Mouse (Mus musculus) urinary bladder, adult 2 months (tissue): Measurements from ENCODE around the gene Nr1h2. TPM values are rescaled to one million over a fixed set of nuclear protein-coding genes. Genes with fewer than 3 reads are reported as not detected.
A peak's percentile ranks its signal among the peaks of the same experiment; 100 is the strongest.

ENCODE experiments used
- DNase-seq: peaks from one replicate; pipeline ENCODE4 v3.0.0; 2022; ENCODE audit warnings: low spot score
- polyA plus RNA-seq: library from polyadenylated mRNA; depleted of rRNA; stranded (reverse); fragments of >200 nt; gene quantifications from 2 replicates; pipeline ENCODE4 v1.2.3, GENCODE M21; 2012; rRNA removed

Gene Nr1h2
- polyA plus RNA-seq, 1 experiment = 89.0 TPM

DNA sequence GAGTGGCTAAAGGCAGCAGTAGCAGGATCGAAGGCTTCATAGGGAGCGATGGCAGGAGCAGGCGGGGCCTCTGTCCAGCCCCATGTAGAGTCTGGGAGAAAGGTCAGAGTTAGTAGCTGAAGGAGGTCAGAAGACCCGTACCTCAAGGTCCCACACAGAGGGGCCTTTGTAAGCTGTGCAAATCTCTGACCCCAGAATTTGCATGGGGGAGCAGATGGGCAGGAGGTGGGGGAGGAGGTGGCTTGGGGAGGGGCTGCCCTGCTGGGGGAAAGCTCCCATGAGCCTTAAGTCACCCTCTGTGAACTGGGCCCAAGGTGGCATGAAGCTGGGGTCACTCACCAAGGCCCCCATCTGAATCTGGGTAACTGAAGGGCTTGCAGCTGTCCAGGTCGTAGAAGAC, 24.2 kb downstream of the Nr1h2 start:
- DNase-seq = no peak

DNA sequence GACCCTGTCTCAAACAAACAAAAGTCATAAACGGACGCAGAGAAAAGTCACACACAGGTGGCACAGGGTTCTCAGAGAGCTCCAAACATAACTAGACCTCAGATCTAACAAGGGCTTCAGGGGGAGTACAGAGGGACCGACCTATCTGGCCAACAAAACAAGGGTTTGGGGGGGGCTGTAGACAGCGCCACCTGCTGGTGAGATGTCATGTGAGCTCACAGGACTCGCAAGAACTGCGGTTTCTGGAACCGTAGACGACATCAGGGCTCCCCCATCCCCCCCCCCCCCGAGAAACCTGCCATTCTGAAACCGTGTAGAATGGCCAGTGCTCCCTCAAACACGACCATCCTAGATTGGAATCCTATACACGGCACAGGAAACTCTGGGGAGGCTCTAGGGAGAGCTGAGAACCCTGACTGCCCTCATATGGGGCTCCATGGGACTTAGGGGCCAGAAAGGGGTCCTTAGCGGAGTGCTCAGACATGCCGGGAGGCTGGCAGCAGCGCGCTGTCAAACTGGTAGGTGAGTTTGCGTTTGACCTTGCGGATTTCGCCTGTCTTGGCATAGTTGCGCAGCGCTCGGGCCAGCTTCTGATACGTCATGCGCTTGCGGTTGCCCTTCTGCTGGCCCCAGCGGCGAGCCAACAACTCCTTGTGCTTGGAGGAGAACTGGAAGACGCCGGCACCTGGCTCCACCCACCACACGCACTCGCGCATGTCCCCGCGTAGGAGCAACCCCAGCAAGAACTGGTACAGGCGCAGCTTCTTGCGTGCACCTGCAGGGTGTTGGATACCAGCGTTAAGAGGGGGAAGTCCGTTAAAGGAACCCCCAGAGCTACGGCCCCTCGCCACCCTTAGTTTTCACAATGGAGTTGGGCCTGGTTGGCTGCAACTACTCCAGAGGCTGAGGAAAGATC, 26.0 kb downstream of the Nr1h2 start:
- DNase-seq = no peak

DNA sequence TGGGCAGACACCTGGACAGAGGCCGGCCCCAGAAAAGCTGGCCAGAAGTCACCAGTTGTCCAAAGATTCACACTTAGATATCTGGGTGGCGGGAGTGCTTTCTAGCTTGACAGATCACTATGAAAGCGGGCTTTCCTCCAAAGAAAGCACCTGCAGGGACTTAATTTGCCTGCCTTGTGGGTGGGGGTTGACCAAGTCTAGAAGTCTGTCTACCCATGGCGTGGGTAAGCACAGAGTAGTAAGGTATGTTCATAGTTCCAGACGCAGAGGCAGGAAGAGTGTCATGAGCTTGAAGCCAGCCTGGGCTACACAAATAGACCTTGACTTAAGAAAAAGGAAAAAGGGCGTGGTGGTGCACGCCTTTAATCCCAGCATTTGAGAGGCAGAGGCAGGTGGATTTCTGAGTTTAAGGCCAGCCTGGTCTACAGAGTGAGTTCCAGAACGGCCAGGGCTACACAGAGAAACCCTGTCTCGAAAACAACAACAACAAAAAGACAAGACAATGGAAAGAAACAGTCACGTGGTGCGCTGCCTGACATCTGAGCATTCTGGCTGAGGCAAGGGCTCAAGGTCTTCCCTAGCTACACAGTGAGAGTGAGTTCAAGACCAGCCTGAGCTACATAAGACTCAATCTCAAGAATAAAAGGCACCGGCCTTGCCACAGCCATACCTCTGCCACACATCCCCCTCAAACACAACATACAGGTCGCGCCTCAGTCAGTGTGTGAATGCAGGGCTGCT, 27.2 kb downstream of the Nr1h2 start:
- DNase-seq = no peak

DNA sequence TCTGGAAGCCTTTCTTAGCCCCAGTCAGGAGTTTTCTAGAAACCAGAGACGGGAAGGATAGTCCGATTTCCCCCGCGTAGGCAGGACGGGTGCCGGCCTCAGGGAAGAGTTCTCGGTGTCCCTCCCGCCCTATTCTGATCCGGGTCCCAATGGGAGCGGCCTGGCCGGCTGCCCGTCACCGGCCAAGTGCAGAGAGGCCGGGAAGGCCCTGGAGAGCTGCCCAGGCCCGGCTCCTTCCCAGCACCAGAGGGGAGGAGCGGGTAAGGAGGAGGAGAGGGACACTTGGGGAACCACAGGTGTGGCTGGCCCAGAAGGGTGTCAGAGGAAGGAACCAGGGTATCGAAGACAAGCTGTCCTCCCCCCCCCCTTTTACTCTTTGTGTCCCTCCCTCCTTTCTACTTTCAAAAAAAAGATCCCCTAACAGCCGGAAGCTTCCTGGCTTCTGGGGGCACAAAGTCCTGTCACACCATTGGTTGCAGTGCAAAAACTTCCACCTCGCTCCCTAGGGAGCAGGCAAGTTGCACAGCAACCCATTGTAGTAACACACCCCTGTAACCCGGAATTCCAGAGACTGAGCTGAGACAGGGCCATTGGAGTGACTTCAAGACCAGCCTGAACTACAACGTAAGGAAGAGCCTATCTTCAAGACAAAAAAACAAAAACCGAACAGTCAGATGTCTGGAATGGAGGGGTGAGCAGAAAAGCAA, 28.5 kb downstream of the Nr1h2 start:
- DNase-seq = peak; percentile 61

DNA sequence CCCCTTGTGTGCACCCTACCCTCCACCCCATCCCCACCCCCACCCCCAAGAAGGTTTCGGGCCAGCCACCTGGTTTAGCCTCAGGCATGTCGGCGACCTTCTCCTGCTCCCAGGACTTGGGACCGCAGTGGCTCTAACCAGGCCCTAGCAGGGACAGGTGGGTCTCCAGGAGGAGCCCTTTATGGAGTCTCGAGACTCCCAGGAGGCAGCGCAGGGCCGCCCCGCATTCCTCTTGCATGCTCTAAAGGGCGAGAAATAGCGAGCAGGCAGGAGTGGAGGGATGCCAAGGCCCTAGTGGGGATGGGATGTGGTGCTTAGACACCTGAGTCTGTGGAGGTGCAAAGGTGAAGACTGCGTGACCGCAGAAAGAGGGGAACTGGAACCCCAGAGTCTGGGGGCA, 29.2 kb downstream of the Nr1h2 start, which contains the start of gene Mybpc2:
Mybpc2 (minus strand) TSS at position 155 of the 400 bp plus-strand sequence.
- no peak for DNase-seq

DNA sequence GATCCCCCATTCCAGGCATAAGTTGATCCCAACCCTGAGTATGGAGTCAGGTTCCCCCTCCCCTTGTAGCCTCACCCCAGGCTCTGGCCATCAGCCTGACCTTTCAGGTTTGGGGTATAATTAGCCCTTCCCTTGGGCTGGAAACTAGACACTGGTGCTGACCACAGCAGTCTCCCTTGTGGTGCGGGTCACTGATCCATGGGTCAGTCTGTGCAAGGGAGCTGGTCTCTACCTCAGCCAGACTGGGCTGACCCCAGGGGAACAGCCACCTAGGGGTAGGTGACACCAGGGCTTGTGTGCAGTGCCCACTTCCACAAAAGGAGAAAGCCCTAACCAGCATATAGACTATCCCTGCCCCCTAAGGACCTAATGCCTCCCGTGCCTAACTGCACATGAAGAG, 30.7 kb downstream of the Nr1h2 start:
- no peak for DNase-seq

DNA sequence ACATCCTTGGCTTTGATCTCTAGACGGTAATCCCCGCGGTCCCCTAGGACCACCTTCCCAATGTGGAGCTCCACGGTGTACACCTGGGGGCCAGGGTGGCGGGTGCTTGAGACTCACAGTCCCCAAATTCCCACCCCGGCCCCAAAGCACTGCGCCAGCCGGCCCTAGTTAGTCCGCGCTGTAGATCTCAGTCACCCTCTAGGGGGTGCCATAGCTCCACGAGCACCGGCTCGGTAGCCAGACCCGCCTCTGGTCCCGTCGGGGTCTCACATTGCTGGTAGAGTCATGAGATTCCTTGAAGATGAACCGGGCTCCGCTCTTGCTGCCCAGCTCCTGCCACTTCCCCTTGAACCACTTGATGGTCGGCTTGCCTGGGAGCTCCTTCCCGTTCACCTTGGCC, 32.0 kb downstream of the Nr1h2 start:
- DNase-seq = no peak

DNA sequence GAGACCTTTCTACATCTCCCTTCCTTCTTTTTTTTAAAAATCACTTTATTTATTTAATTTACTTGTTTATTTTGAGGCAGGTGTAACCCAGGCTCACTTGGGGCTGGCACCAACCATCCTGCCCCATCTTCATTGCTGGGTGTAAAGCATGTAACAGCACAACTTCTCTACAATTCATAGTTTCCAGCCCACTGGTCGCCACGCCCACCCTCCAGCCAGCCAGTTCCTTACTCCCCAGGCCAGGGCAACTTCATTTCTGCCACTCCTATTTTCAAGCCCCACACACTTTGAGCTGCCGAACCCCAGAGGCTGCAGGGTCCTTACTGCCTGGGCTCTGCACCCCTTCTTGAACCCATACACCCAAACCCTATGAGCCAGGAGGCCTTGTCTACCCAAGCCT, 32.8 kb downstream of the Nr1h2 start:
- DNase-seq = no peak

DNA sequence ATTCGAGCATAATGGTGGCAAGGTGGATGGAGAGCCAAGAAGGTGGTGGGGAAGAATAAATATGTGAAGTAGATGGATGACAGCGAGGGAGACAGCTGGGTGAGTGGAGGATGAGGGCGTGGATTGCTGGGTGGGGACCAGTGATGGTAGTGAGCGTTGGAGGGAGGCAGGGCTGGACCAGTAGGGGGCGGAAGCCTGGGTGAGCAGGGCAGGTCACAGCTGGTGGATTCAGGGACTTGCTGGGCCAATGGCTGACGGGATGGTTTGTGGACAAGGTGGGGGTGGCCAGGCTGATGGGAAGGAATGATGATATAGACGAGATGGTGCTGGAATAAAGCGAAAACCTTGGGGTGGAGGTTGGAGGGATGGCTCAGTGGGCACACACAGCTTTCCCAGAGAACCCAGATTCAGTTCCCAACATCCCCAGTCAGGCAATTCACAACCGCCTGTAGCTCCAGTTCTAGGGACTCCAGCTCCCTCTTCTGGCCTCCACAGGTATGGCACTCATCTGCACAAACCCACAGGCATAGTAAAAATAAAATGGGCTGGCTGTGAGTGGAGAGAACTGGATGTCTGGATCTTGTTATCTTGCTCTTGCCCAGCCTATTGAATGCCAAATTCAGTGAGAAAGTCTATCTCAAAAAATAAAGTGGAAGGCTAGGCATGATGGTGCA, 34.4 kb downstream of the Nr1h2 start:
- no peak for DNase-seq

DNA sequence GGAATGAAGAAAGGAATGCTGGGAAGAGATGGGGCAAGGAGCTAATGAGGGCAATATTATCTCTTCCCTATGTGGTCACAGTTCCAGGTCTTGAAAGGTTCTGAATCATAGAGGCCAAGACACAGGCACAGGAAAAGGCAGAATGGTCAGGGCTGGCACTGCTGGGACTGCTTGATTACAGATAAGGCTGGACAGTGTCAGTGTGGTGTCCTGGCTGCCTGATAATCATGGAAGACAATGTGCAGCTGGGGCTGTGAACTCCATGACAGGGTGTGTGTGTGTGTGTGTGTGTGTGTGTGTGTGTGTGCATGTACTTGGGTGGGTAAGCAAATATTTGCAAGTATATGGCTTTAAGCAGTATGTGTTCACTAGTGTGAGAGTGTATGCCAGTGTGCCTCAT, 46.3 kb downstream of the Nr1h2 start:
- no peak for DNase-seq

DNA sequence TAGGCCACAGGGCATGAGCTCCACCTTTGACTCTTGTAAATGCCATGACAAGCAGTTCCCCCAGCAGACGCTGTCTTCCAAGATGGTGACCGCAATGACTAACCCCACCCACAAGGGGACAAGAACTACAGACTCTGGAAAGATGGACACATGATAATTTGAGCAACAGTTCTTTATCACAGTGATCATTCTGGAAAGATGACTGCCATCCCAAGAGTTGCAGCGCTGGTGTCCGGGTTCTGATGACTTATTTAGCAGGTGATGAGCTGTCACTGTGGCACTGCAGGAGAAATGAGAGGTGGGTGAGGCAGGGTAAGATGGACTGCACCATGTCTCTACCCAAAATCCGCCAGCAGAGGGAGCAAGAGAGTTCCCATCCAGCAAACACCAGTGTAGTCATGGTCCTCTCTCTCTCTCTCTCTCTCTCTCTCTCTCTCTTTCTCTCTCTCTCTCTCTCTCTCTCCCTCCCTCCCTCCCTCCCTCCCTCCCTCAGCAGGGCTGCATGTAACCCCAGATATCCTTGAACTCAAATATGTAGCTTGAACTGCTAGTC, 52.1 kb downstream of the Nr1h2 start:
- peak; percentile 38 for DNase-seq

DNA sequence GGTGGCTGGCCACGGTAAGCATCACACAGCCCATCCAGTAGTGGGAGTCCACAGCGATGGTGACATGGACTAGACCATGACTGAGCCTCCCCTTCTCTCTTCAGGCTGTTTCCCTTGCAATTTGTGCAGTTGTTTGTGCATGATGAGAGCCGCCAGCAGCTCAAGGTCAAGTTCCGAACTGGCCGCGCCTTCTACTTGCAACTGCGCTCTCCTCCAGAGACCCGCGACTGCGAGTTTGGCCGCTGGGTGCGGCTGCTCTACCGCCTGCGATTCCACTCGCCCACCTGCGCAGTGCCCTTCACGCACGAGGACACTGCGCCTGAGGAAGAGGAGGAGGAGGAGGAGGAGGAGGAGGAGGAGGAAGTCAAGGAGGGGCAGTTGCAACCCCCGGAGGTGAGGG, 53.7 kb downstream of the Nr1h2 start:
- peak; percentile 16 for DNase-seq

Other genes starting within 250 kb of the Nr1h2 start
- 17.2 and 19.7 TPM in 2 replicates for gene Clec11a, start 247.0 kb downstream of the Nr1h2 start, polyA plus RNA-seq
- gene Shank1, start 243.7 kb downstream of the Nr1h2 start, polyA plus RNA-seq = 0.85 and 1.9 TPM in 2 replicates
- 4.1 and 4.3 TPM in 2 replicates for gene Syt3, start 169.8 kb downstream of the Nr1h2 start, polyA plus RNA-seq
- gene 1700008O03Rik, start 168.1 kb downstream of the Nr1h2 start, polyA plus RNA-seq = 1.4 and 1.5 TPM in 2 replicates
- gene Lrrc4b, start 124.9 kb downstream of the Nr1h2 start, polyA plus RNA-seq = 1.7 and 2.3 TPM in 2 replicates
- 0.10 and 0.22 TPM in 2 replicates for gene Aspdh, start 88.6 kb downstream of the Nr1h2 start, polyA plus RNA-seq
- gene Josd2, start 86.0 kb downstream of the Nr1h2 start, polyA plus RNA-seq = 85.0 and 110 TPM in 2 replicates
- gene Emc10, start 57.4 kb downstream of the Nr1h2 start, polyA plus RNA-seq = 127 TPM in 2 replicates
- 10.0 and 12.5 TPM in 2 replicates for gene Fam71e1, start 57.4 kb downstream of the Nr1h2 start, polyA plus RNA-seq
- gene Mybpc2, start 29.3 kb downstream of the Nr1h2 start, polyA plus RNA-seq = 0.63 and 0.69 TPM in 2 replicates
- gene Spib, start 21.9 kb downstream of the Nr1h2 start, polyA plus RNA-seq = 0.38 and 0.41 TPM in 2 replicates
- gene Pold1, start 5.1 kb downstream of the Nr1h2 start, polyA plus RNA-seq = 15.8 and 19.7 TPM in 2 replicates
- gene Napsa, start 18.4 kb upstream of the Nr1h2 start, polyA plus RNA-seq = 5.3 TPM in 2 replicates
- gene Kcnc3, start 36.7 kb upstream of the Nr1h2 start, polyA plus RNA-seq = 0.43 and 1.1 TPM in 2 replicates
- 8.7 and 16.9 TPM in 2 replicates for gene Myh14, start 116.9 kb upstream of the Nr1h2 start, polyA plus RNA-seq
- gene Izumo2, start 154.8 kb upstream of the Nr1h2 start, polyA plus RNA-seq = not detected in 2 replicates
- gene Vrk3, start 194.5 kb upstream of the Nr1h2 start, polyA plus RNA-seq = 29.9 and 36.3 TPM in 2 replicates
- 0.32 and 0.41 TPM in 2 replicates for gene Zfp473, start 197.1 kb upstream of the Nr1h2 start, polyA plus RNA-seq